Mouse (Mus musculus) neutrophil, adult 65 days (primary cell): ENCODE results near the gene Dnaja4. TPM values are rescaled to one million over a fixed set of nuclear protein-coding genes. Genes with fewer than 3 reads are reported as not detected.

Experiments
- total RNA-seq: library from RNA; stranded (reverse); gene quantifications from 2 replicates; pipeline ENCODE4 v1.2.4, GENCODE M21; 2023

Dnaja4 gene
- total RNA-seq = 0.34 and 0.44 TPM in 2 replicates

DNA sequence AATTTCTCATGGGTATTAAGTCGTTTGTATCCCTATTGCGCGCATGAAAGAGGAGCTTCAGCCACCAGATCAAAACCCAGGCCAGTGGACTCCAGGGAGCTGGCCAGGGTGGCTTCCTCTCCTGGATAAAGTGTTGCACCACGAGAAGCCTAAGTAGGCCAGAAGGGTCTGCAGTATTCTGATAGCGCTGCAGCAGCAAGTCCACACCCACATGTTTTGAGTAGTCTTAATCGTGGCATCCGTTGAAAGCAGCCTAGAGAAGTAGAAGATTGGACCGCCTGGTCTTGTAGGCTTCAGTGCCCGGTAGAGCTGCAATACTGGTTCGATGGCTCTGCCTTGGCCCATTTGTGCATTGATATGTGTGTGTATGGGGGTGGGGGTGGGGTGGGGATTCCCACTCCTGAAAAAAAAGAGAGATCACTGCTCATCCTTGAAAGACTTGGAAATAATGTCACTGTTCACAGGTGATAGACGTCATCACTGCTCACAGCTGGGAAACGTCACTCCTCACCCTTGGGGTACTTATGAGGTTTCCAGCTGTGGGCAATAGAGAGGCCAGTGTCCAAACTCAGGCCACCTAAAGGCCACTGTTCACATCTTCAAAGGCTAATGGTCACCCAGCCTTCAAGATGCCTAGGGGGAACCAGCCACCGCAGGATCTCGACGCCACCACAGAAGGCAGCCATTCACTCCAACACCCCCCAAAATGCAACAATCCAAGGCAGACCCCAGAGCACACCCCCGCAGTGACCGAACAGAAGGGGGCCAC, at the start of gene Dnaja4:
Gene Dnaja4, plus strand, starts transcription at position 556 of the 769 bp plus-strand sequence.

DNA sequence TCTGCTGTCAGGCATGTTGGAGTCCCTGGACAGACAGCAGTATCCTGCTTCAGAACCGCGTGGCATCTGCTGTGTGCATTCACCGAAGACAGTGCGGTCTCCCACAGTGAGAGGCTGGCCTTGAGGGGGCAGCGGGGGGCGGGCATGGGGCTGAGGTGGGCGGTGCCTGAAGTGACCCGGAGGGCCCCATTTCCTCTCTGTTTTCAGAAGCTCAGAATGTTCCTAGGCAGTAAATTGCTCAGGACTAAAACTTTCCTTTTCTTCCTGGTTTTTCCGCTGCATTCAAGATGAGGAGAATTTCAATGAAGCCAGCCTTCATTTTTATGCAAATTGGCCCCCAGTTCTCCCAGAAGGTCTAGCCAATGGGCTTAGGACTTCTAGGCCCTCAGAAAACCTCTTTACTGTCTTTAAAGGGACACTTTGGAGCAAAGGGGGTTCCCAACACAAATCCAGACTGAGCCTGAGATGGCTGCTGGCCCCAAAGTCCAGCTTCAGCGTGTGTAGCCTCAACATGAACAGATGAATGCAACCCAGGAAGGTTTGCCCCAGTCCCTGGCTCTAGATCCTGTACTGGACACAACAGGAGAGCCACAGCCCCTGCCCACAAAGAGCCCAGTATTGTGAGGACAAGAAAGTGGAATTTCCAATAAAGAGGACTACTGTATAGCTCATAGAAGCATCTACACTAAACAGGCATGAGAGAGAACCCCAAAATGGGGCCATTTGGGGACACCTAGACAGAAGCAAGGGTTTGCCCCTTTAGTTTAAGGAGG, 36.9 kb upstream of the Dnaja4 start, which contains the start of gene Acsbg1:
Gene Acsbg1, minus strand, starts transcription at position 266 of the 773 bp plus-strand sequence.

DNA sequence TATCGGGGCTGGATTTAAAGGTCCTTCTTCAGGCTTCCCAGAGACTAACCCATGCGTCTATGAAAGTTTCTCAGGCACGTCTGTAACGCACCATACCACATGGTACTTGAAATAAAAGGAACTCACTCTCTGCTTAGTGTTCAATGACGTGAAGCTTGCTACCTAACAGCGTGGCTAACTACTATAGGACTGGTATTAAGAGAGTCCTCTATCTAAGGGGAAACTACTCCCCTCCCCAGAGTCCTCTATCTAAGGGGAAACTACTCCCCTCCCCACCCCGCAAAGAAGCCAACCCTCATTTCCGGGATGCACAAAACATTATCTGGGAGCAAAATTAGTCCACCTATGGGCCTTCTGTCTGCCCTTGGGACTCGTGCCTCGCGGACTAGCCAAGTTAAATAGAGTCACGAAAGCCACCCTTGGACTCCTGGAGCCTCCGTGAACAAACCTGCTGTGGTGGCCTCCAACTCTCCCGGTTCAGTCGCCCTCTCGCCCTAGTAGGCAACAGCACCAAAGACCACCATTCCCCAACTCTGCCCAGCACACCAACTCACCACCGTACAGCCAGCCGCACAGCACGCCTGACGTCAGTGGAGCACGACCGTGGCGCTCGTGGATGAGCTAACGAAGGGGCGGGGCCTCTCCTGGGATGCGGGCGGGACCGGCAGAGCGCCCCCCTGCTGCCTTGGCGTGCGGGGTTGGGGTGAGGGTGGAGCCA, 35.4 kb downstream of the Dnaja4 start, which contains the start of gene Wdr61:
Gene Wdr61, minus strand, starts transcription at position 599 of the 718 bp plus-strand sequence.

DNA sequence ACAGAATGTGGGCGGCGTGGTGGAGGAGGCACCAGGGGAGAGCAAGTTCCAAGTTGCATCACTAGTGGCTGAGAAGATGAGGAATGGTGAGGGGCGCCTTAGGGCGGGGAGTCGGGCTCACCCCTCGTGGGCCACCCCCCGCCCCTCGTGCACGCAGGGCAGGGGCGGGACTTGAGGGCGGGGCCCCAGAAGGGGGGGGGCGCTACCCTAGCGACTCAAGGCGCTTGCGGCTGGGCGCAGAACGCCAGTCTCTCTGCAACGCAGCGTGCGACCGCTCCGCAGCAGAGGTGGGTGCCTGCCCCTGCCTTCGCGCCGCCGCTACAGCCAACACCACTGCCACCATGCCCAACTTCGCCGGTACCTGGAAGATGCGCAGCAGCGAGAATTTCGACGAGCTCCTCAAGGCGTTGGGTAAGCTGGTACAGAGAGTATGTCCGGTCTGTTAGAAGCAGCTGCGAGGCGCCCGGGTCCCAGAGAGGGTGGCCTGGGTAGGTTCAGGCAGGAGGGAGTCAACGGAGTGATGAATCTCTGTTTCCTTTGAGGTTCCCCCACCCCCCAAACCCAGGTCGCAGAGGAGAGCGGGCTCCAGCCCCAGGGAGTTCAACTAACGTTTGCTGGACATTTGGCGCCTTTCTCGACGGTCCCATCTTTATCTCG, 66.0 kb downstream of the Dnaja4 start, which contains the start of gene Crabp1:
Gene Crabp1, plus strand, starts transcription at position 188 of the 657 bp plus-strand sequence.

Other genes starting within 250 kb of the Dnaja4 start
- 151 and 210 TPM in 2 replicates for gene Dmxl2, start 197.2 kb upstream of the Dnaja4 start, total RNA-seq
- gene Sh2d7, start 159.9 kb upstream of the Dnaja4 start, total RNA-seq = not detected in 2 replicates
- gene Cib2, start 138.7 kb upstream of the Dnaja4 start, total RNA-seq = 16.3 and 20.2 TPM in 2 replicates
- 13.9 and 14.6 TPM in 2 replicates for gene Idh3a, start 112.5 kb upstream of the Dnaja4 start, total RNA-seq
- not detected in 2 replicates for gene Acsbg1, start 37.0 kb upstream of the Dnaja4 start, total RNA-seq
- 29.4 and 33.7 TPM in 2 replicates for gene Wdr61, start 35.6 kb downstream of the Dnaja4 start, total RNA-seq
- gene Crabp1, start 65.9 kb downstream of the Dnaja4 start, total RNA-seq = not detected in 2 replicates
- 30.1 and 39.9 TPM in 2 replicates for gene Ireb2, start 164.9 kb downstream of the Dnaja4 start, total RNA-seq
- gene Hykk, start 218.4 kb downstream of the Dnaja4 start, total RNA-seq = 0.22 TPM in 1 of 2 replicates, not detected in the other